Mouse (Mus musculus): ENCODE measurements around the gene Tmem59. TPM values are rescaled to one million over a fixed set of nuclear protein-coding genes. Genes with fewer than 3 reads are reported as not detected.

Tmem59 gene
- total and polyA plus RNA-seq, 3 experiments = 50.7 to 71.8 (median 68.5) TPM

DNA sequence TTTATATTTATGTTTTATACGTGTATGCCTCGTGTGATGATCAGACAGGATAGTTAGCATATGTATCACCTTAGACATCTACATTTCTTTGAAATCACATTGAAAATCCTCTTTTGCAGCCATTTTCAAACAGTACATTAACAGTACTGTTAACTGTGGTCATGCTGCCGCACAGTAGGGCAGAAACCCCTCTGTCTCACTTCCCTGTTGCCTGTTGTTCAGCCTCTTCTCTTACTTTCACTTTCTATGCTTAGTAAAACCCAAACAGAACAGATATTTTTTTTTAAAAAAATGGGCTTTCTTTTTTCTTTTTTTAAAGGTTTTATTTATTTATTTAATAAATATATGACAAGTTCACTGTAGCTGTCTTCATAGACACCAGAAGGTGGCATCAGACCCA, 15.6 kb downstream of the Tmem59 start:
- peak; percentile 40 for DNase-seq (ENCODE audit: extremely low read depth)
- H3K79me2 ChIP-seq (replicated peaks; ENCODE audit: control insufficient read depth, extremely low read depth, insufficient read depth, poor library complexity, severe bottlenecking) = no peaks in the 10 kb centered on the region; the same call in 1 of the 2 replicates
- H3K4me1 ChIP-seq (ENCODE audit: control insufficient read depth in 1 of 2, insufficient read depth in 2 of 2) = peaks cover 0 to 6% of the 10 kb centered on the region in 2 experiments; a peak in 1 of 4 replicates
- no peak for TF ChIP-seq ZMIZ1 (IDR thresholded peaks at IDR 0.05; ENCODE audit: low read depth, low read length)
- TF ChIP-seq CHD2 (IDR thresholded peaks at IDR 0.05; ENCODE audit: low read length) = no peak
- no peak for TF ChIP-seq MAFK (IDR thresholded peaks at IDR 0.05; ENCODE audit: insufficient replicate concordance, low read length)
- no peak for TF ChIP-seq ZC3H11A (IDR thresholded peaks at IDR 0.05; ENCODE audit: low read depth, low read length)
- no peak for TF ChIP-seq KAT2A (IDR thresholded peaks at IDR 0.05; ENCODE audit: insufficient replicate concordance, low read length)
- TF ChIP-seq RAD21 (IDR thresholded peaks at IDR 0.05; ENCODE audit: low read depth, low read length) = no peak
- 0 out of 2 replicates have a peak, but pooled peaks have one; percentile 62 for TF ChIP-seq RCOR1 (conservative IDR thresholded peaks at IDR 0.05; ENCODE audit: low read depth, low read length)
- no peak for TF ChIP-seq MAX (IDR thresholded peaks at IDR 0.05; ENCODE audit: low read length)
- 0 out of 2 replicates have a peak, but pooled peaks have one; percentile 15 for TF ChIP-seq MEF2A (IDR thresholded peaks at IDR 0.05; ENCODE audit: borderline replicate concordance, low read depth, low read length)
- TF ChIP-seq ELF1 (IDR thresholded peaks at IDR 0.05; ENCODE audit: low read depth, low read length) = peak; percentile 50; the same call in 1 of the 2 replicates
- TF ChIP-seq GABPA (IDR thresholded peaks at IDR 0.05; ENCODE audit: insufficient replicate concordance, low read depth, low read length) = no peak
- TF ChIP-seq MYC (IDR thresholded peaks at IDR 0.05; ENCODE audit: low read depth, low read length) = no peak
- TF ChIP-seq ZNF384 (IDR thresholded peaks at IDR 0.05; ENCODE audit: low read depth, low read length) = peak; percentile 92
- peak; percentile 39; the same call in 1 of the 2 replicates for TF ChIP-seq ETS1 (conservative IDR thresholded peaks at IDR 0.05; ENCODE audit: low read depth, low read length)
- TF ChIP-seq MAZ (IDR thresholded peaks at IDR 0.05; ENCODE audit: low read depth, low read length) = no peak
- 0 out of 2 replicates have a peak, but pooled peaks have one; percentile 20 for TF ChIP-seq JUN (IDR thresholded peaks at IDR 0.05; ENCODE audit: insufficient read depth, low read depth, low read length)
- TF ChIP-seq USF1 (IDR thresholded peaks at IDR 0.05; ENCODE audit: low read depth, low read length) = no peak
- TF ChIP-seq HCFC1 (IDR thresholded peaks at IDR 0.05; ENCODE audit: low read depth, low read length) = no peak
- no peak for TF ChIP-seq E2F4 (IDR thresholded peaks at IDR 0.05; ENCODE audit: insufficient replicate concordance, low read depth, low read length)
- TF ChIP-seq EP300 (IDR thresholded peaks at IDR 0.05; ENCODE audit: low read length) = peak; percentile 86
- peak in 1 of 2 experiments; percentile 17; a peak in 1 of 4 replicates for TF ChIP-seq CTCF (conservative IDR thresholded peaks at IDR 0.05 in 1 of 2, IDR thresholded peaks at IDR 0.05 in 1 of 2; ENCODE audit: low read depth in 2 of 2, low read length in 2 of 2)
- TF ChIP-seq UBTF (IDR thresholded peaks at IDR 0.05; ENCODE audit: low read depth, low read length) = no peak
- no peak for TF ChIP-seq TCF12 (IDR thresholded peaks at IDR 0.05; ENCODE audit: low read depth, low read length)
- no peak for TF ChIP-seq TBP (conservative IDR thresholded peaks at IDR 0.05; ENCODE audit: low read depth, low read length)
- no peak for TF ChIP-seq NRF1 (IDR thresholded peaks at IDR 0.05; ENCODE audit: low read depth, low read length)
- no peak for TF ChIP-seq POLR2A (IDR thresholded peaks at IDR 0.05; ENCODE audit: low read depth, low read length)
- no peak; the same call in 1 of the 2 replicates for TF ChIP-seq CHD1 (IDR thresholded peaks at IDR 0.05; ENCODE audit: low read depth, low read length)
- peak; percentile 99 for TF ChIP-seq ZKSCAN1 (IDR thresholded peaks at IDR 0.05; ENCODE audit: borderline replicate concordance, low read depth, low read length)
- TF ChIP-seq SIN3A (IDR thresholded peaks at IDR 0.05; ENCODE audit: low read length) = no peak
- TF ChIP-seq SMC3 (IDR thresholded peaks at IDR 0.05; ENCODE audit: low read depth, low read length) = no peak
- TF ChIP-seq POLR2AphosphoS2 (IDR thresholded peaks at IDR 0.05; ENCODE audit: low read depth, low read length) = no peak
- no peak for TF ChIP-seq USF2 (conservative IDR thresholded peaks at IDR 0.05; ENCODE audit: low read depth, low read length)
- TF ChIP-seq PAX5 (IDR thresholded peaks at IDR 0.05; ENCODE audit: low read length) = no peak
- no peak for TF ChIP-seq NELFE (IDR thresholded peaks at IDR 0.05; ENCODE audit: low read depth, low read length)
- peak; percentile 52; the same call in 1 of the 2 replicates for TF ChIP-seq JUND (conservative IDR thresholded peaks at IDR 0.05; ENCODE audit: low read depth, low read length)
- TF ChIP-seq BHLHE40 (IDR thresholded peaks at IDR 0.05; ENCODE audit: low read depth, low read length) = no peak
- no peak for TF ChIP-seq MXI1 (IDR thresholded peaks at IDR 0.05; ENCODE audit: low read depth, low read length)
- peak; percentile 93 for TF ChIP-seq IRF4 (IDR thresholded peaks at IDR 0.05; ENCODE audit: low read depth, low read length)
- dilution Hi-C loops (cut with MboI; ENCODE audit: extremely low pct_ligation_motif_present, extremely low pct_unique_long_range_greater_than_20kb, low sequenced_read_pairs) (no loop called here), in situ Hi-C loops (cut with MboI; ENCODE audit: low pct_ligation_motif_present, low pct_unique_long_range_greater_than_20kb, low sequenced_read_pairs) (no loop called here)
- no peak overlapping the region for H3K4me2 ChIP-seq (ENCODE audit: insufficient read depth, low read depth, poor library complexity, severe bottlenecking)
- no peak overlapping the region for H3K27ac ChIP-seq (ENCODE audit: insufficient read depth, low read depth)
- no peaks in the 10 kb centered on the region for H3K9me3 ChIP-seq (replicated peaks; ENCODE audit: low read length)
- no peak overlapping the region for H3K9ac ChIP-seq (ENCODE audit: insufficient read depth, low read depth)
- no peak overlapping the region for H3K4me3 ChIP-seq (replicated peaks in 1 of 3; ENCODE audit: low read depth in 2 of 3, low read length in 2 of 3, poor library complexity in 1 of 3)
- H3K36me3 ChIP-seq (replicated peaks in 1 of 2; ENCODE audit: control insufficient read depth in 1 of 2, insufficient read depth in 1 of 2, low read length in 1 of 2) = peaks cover 57 to 86% of the 10 kb centered on the region in 2 experiments
- no peaks in the 10 kb centered on the region for H3K27me3 ChIP-seq (replicated peaks)
